Mouse (Mus musculus) urinary bladder, adult 2 months (tissue): ENCODE measurements around the gene Plekhg2. TPM values are rescaled to one million over a fixed set of nuclear protein-coding genes. Genes with fewer than 3 reads are reported as not detected.

Source experiments
- DNase-seq: peaks from one replicate; pipeline ENCODE4 v3.0.0; 2022; ENCODE audit warnings: low spot score
- polyA plus RNA-seq: library from polyadenylated mRNA; depleted of rRNA; stranded (reverse); fragments of >200 nt; gene quantifications from 2 replicates; pipeline ENCODE4 v1.2.3, GENCODE M21; 2012

Gene Plekhg2
- polyA plus RNA-seq, 1 experiment, result 11.7 TPM

GRCm38 (mm10) chr7:28382981-28383396, 10.6 kb upstream of the Plekhg2 start:
- no peak for DNase-seq

- no peak for DNase-seq
Measured at GRCm38 (mm10) chr7:28382347-28382951, 10.1 kb upstream of the Plekhg2 start.

- peak; percentile 76 for DNase-seq
Measured at GRCm38 (mm10) chr7:28381938-28382337, 9.5 kb upstream of the Plekhg2 start.

GRCm38 (mm10) chr7:28381017-28381790, 8.8 kb upstream of the Plekhg2 start:
- peak; percentile 75 for DNase-seq

GRCm38 (mm10) chr7:28380237-28381016, 8.0 kb upstream of the Plekhg2 start, which contains the start of gene Zfp36:
Zfp36 (minus strand) TSS chr7:28380253.
- DNase-seq, result no peak

- peak; percentile 97 for DNase-seq
Measured at GRCm38 (mm10) chr7:28378769-28379651, 6.6 kb upstream of the Plekhg2 start.

- DNase-seq, result peak; percentile 79
Measured at GRCm38 (mm10) chr7:28378066-28378690, 5.8 kb upstream of the Plekhg2 start.

GRCm38 (mm10) chr7:28377190-28378065, 5.0 kb upstream of the Plekhg2 start:
- DNase-seq, result no peak

- peak; percentile 76 for DNase-seq
Measured at GRCm38 (mm10) chr7:28376011-28376771, 3.8 kb upstream of the Plekhg2 start.

- DNase-seq, result peak; percentile 86
Measured at GRCm38 (mm10) chr7:28375176-28375921, 3.0 kb upstream of the Plekhg2 start.

GRCm38 (mm10) chr7:28374647-28375046, 2.2 kb upstream of the Plekhg2 start:
- DNase-seq, result no peak

GRCm38 (mm10) chr7:28373891-28374495, 1.6 kb upstream of the Plekhg2 start:
- no peak for DNase-seq

GRCm38 (mm10) chr7:28373131-28373581, 757 bp upstream of the Plekhg2 start:
- no peak for DNase-seq

- DNase-seq, result peak; percentile 52
Measured at GRCm38 (mm10) chr7:28371514-28371989, 847 bp downstream of the Plekhg2 start.

- peak; percentile 50 for DNase-seq
Measured at GRCm38 (mm10) chr7:28370977-28371513, 1.4 kb downstream of the Plekhg2 start.

GRCm38 (mm10) chr7:28370051-28370450, 2.3 kb downstream of the Plekhg2 start:
- no peak for DNase-seq

GRCm38 (mm10) chr7:28368276-28368920, 4.0 kb downstream of the Plekhg2 start:
- DNase-seq, result no peak
